Mouse (Mus musculus): ENCODE measurements around the gene Cnnm3. TPM values are rescaled to one million over a fixed set of nuclear protein-coding genes. Genes with fewer than 3 reads are reported as not detected.
A peak's percentile ranks its signal among the peaks of the same experiment; 100 is the strongest.
"Not testable (repeated sequence)": the region's sequence is repeated elsewhere in the genome, so short reads cannot be mapped to it uniquely, and the experiment has no call there.

Gene Cnnm3
- total and polyA plus RNA-seq, 3 experiments, result 11.1 to 15.6 (median 15.1) TPM

- no peaks in the 10 kb centered on the region for H3K27me3 ChIP-seq (ENCODE audit: control insufficient read depth, insufficient read depth, low read length)
- H3K4me1 ChIP-seq (ENCODE audit: control insufficient read depth, insufficient read depth, low read length), result peaks cover 5% of the 10 kb centered on the region; the same call in 1 of the 2 replicates
- peak overlapping the region; percentile 59 for H3K9ac ChIP-seq (ENCODE audit: low read depth, low read length)
- H3K4me3 ChIP-seq, result peak overlapping the region; percentile 41
- DNase-seq, result peak in 1 of 2 experiments; percentile 56
- 53% methylated on average over 6 of the region's 6 CpGs for WGBS
- TF ChIP-seq EP300 (IDR thresholded peaks at IDR 0.05; ENCODE audit: insufficient read depth, low read depth, low read length) (peak; percentile 5; the same call in 1 of the 2 replicates), POLR2A (IDR thresholded peaks at IDR 0.05; ENCODE audit: insufficient read depth, low read depth, low read length) (no peak), CTCF (IDR thresholded peaks at IDR 0.05) (peak; percentile 54)
- H3K79me2 ChIP-seq (replicated peaks; ENCODE audit: control insufficient read depth, insufficient read depth, low read length), result no peaks in the 10 kb centered on the region
- intact Hi-C loops (cut with DNase I), result no loop called here
- H3K27ac ChIP-seq, result peak overlapping the region; percentile 89
- no peaks in the 10 kb centered on the region for H3K36me3 ChIP-seq (ENCODE audit: control insufficient read depth, insufficient read depth, low read length)
Observed at GRCm38 (mm10) chr1:36534595-36535058, 23.0 kb downstream of the Cnnm3 start.

DNA sequence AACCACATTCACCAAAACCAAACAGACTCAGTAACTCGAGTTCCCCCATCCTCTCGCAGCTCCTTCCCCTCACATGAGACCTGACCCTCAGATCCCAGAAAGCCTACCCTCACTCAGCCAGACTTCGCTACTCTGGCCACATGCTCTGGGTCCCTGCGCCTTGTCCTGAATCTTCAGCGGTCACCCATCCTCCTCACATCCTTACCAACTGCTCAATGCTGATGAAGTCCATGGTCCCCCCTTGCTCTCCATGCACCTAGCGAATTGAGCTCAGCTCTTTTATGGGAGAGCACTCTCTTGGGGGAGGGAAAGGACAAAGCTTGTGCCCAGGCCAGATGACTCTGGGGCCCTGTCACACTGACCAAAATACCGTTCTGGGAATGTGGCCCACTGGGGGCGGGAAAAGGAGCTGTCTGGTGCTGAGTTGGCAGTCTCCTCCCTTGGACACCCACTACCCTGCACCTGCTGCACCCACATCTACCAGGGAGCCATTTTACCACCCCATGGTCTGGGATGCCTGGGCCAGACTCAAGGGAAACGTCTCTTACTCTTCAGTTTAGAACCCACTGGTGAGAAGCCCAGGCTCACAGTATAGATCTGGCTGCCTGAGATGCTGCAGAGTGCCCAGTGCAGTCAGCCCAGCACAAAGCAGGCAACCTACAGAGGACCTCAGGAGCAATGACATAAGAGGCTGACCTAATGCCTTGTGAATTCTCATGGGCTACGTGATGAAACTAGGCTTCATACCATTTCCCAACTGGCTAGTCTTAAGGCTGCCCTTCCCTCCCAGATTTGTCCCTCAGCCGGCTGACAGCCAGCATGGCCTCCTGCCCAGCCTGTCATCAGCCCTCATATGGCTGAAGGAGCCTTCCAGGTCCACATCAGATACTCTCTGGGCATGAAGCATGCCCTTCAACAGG, 24.1 kb downstream of the Cnnm3 start:
- 61% methylated on average over 11 of the region's 11 CpGs for WGBS
- DNase-seq, result peak; percentile 73 to 83
- H3K36me3 ChIP-seq (ENCODE audit: control insufficient read depth, insufficient read depth, low read length), result no peaks in the 10 kb centered on the region
- peaks cover 5% of the 10 kb centered on the region; the same call in 1 of the 2 replicates for H3K4me1 ChIP-seq (ENCODE audit: control insufficient read depth, insufficient read depth, low read length)
- no peaks in the 10 kb centered on the region for H3K27me3 ChIP-seq (ENCODE audit: control insufficient read depth, insufficient read depth, low read length)
- H3K27ac ChIP-seq, result peak overlapping the region; percentile 89
- H3K79me2 ChIP-seq (replicated peaks; ENCODE audit: control insufficient read depth, insufficient read depth, low read length), result no peaks in the 10 kb centered on the region
- H3K4me3 ChIP-seq, result peak overlapping the region; percentile 41
- peak overlapping the region; percentile 59 for H3K9ac ChIP-seq (ENCODE audit: low read depth, low read length)
- peak; percentile 44; the same call in 1 of the 2 replicates for TF ChIP-seq EP300 (IDR thresholded peaks at IDR 0.05; ENCODE audit: insufficient read depth, low read depth, low read length)
- TF ChIP-seq POLR2A (IDR thresholded peaks at IDR 0.05; ENCODE audit: insufficient read depth, low read depth, low read length), result peak; percentile 70
- TF ChIP-seq CTCF (IDR thresholded peaks at IDR 0.05), result no peak
- intact Hi-C loops (cut with DNase I), result no loop called here

GRCm38 (mm10) chr1:36536397-36536728, 24.7 kb downstream of the Cnnm3 start:
- Histone ChIP-seq H3K36me3 (ENCODE audit: control insufficient read depth, insufficient read depth, low read length) (no peaks in the 10 kb centered on the region), H3K27me3 (ENCODE audit: control insufficient read depth, insufficient read depth, low read length) (no peaks in the 10 kb centered on the region), H3K4me1 (ENCODE audit: control insufficient read depth, insufficient read depth, low read length) (peaks cover 5% of the 10 kb centered on the region; the same call in 1 of the 2 replicates), H3K27ac (peak overlapping the region; percentile 89), H3K4me3 (no peak overlapping the region), H3K9ac (ENCODE audit: low read depth, low read length) (no peak overlapping the region), H3K79me2 (replicated peaks; ENCODE audit: control insufficient read depth, insufficient read depth, low read length) (no peaks in the 10 kb centered on the region)
- 47% methylated on average over 8 of the region's 8 CpGs for WGBS
- intact Hi-C loops (cut with DNase I), result no loop called here
- no peak for DNase-seq
- TF ChIP-seq EP300 (IDR thresholded peaks at IDR 0.05; ENCODE audit: insufficient read depth, low read depth, low read length) (0 out of 2 replicates have a peak, but pooled peaks have one; percentile 3), POLR2A (IDR thresholded peaks at IDR 0.05; ENCODE audit: insufficient read depth, low read depth, low read length) (no peak), CTCF (IDR thresholded peaks at IDR 0.05) (no peak)

- peak within 1 kb of the TSS; percentile 89 for H3K27ac ChIP-seq
- H3K27me3 ChIP-seq (ENCODE audit: control insufficient read depth, insufficient read depth, low read length); H3K4me3 ChIP-seq; H3K79me2 ChIP-seq (replicated peaks; ENCODE audit: control insufficient read depth, insufficient read depth, low read length); H3K9ac ChIP-seq (ENCODE audit: low read depth, low read length); H3K36me3 ChIP-seq (ENCODE audit: control insufficient read depth, insufficient read depth, low read length); H3K4me1 ChIP-seq (ENCODE audit: control insufficient read depth, insufficient read depth, low read length); DNase-seq; intact Hi-C loops (cut with DNase I): not testable (repeated sequence)
- WGBS, result 85% methylated on average over 9 of the region's 9 CpGs
Observed at GRCm38 (mm10) chr1:36536783-36537182, 25.1 kb downstream of the Cnnm3 start, which contains the start of gene Ankrd23. Ankrd23 (minus strand) TSS chr1:36536883.

DNA sequence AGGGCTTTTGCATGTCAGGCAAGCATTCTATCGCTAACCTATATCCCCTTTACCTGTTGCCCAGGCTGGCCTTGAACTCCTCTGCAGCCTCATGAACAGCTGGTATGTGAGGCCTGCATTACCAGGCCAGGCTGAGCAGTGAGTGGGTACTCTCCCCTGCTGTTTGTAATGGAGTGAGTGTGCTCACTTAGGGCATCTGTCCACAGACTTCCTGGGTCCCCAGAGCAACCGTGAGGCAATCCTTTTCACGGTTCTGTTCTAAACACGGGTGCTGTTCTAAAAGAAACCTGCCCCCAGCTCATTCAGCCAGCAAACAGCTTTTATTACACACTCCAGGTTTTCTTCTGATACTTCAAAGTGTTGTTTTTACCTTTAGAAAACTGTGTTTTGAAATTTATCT, 27.1 kb downstream of the Cnnm3 start:
- TF ChIP-seq EP300 (IDR thresholded peaks at IDR 0.05; ENCODE audit: insufficient read depth, low read depth, low read length), result no peak
- no peak for TF ChIP-seq POLR2A (IDR thresholded peaks at IDR 0.05; ENCODE audit: insufficient read depth, low read depth, low read length)
- TF ChIP-seq CTCF (IDR thresholded peaks at IDR 0.05), result no peak
- Histone ChIP-seq H3K36me3 (ENCODE audit: control insufficient read depth, insufficient read depth, low read length) (no peaks in the 10 kb centered on the region), H3K27ac (peak overlapping the region; percentile 75), H3K27me3 (ENCODE audit: control insufficient read depth, insufficient read depth, low read length) (no peaks in the 10 kb centered on the region), H3K4me3 (no peak overlapping the region), H3K79me2 (replicated peaks; ENCODE audit: control insufficient read depth, insufficient read depth, low read length) (no peaks in the 10 kb centered on the region), H3K9ac (ENCODE audit: low read depth, low read length) (no peak overlapping the region), H3K4me1 (ENCODE audit: control insufficient read depth, insufficient read depth, low read length) (peaks cover 3% of the 10 kb centered on the region; the same call in 1 of the 2 replicates)
- WGBS, result 60% methylated on average over 4 of the region's 4 CpGs
- intact Hi-C loops (cut with DNase I), result no loop called here
- no peak for DNase-seq

DNA sequence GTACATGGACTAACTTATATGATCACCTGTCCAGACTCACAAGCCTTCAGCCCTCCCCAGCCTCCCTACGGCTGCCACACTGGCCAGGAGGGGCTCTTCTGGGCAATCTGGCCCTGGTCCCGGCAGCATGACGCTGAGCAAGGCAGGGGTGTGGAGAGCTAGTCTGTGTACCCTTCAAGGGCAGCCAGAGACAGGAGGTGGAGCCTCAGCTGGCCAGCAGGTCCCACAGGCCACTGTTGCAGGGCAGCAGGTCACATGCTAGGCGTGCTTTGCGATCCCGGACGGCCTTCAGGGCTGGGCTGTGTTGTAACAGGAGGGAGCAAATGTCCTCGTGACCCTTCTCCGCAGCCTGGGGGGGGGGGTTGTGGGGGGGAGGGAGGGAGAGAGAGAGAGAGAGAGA, 27.5 kb downstream of the Cnnm3 start, which contains the start of gene Gm42417:
Gene Gm42417, minus strand, starts transcription at position 244 of the 400 bp plus-strand sequence.
- peak within 1 kb of the TSS; percentile 75 for H3K27ac ChIP-seq
- peak; percentile 77 to 88 for DNase-seq
- 55% methylated on average over 9 of the region's 9 CpGs for WGBS
- no peaks in the 10 kb centered on the region for H3K79me2 ChIP-seq (replicated peaks; ENCODE audit: control insufficient read depth, insufficient read depth, low read length)
- TF ChIP-seq CTCF (IDR thresholded peaks at IDR 0.05) (no peak), POLR2A (IDR thresholded peaks at IDR 0.05; ENCODE audit: insufficient read depth, low read depth, low read length) (no peak), EP300 (IDR thresholded peaks at IDR 0.05; ENCODE audit: insufficient read depth, low read depth, low read length) (peak; percentile 88)
- H3K36me3 ChIP-seq (ENCODE audit: control insufficient read depth, insufficient read depth, low read length), result no peaks in the 10 kb centered on the region
- intact Hi-C loops (cut with DNase I), result no loop called here
- no peak within 1 kb of the TSS for H3K9ac ChIP-seq (ENCODE audit: low read depth, low read length)
- peaks cover 3% of the 10 kb centered on the region; the same call in 1 of the 2 replicates for H3K4me1 ChIP-seq (ENCODE audit: control insufficient read depth, insufficient read depth, low read length)
- no peaks in the 10 kb centered on the region for H3K27me3 ChIP-seq (ENCODE audit: control insufficient read depth, insufficient read depth, low read length)
- H3K4me3 ChIP-seq, result no peak within 1 kb of the TSS
